Mouse (Mus musculus) embryo, embryonic 11 days (tissue): ENCODE data around the gene Scamp3.
"Not testable (repeated sequence)": the region's sequence is repeated elsewhere in the genome, so short reads cannot be mapped to it uniquely, and the experiment has no call there.

Source experiments
- DNase-seq: peaks from one replicate; pipeline ENCODE4 v3.0.0-alpha.2; 2015

Gene Scamp3

DNA sequence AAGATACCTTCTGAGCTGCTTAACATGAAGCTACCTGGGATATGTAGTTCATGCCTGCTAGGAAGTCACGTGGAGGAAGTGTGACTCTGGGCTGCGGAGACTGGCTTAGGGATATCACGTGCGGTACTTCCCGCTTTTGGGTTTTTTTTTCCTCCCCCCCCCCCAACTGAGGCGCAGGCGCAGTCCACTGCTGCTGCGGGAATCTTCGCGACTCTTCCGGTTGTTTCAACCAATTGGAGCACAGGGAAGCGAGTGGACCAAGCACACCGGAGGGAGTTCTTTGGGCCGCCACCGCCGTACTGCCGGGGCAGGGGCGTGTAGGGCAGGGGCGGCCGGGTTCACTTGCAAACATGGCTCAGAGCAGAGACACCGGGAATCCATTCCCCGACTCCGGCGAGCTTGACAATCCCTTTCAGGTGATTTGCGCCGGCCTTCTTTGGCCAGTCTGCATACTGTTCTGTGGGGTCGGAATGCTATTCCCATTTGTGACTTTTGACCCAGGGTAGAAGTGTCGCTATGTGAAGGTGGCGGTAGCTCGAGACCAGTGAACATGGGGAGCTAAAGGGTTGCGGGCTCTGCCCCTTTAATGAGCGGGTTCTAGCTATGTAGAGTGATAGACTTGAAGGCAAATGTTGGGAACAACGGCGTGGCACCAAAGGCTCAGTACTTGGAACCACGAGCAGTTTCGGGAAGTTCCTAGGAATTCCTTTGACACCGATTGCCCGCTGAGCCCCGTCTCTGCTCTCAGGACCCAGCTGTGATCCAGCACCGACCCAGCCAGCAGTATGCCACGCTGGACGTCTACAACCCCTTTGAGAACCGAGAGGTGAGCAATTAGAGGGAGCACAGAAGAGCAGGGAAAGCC, at the start of gene Scamp3:
Scamp3 (plus strand) TSS at position 232 of the 865 bp plus-strand sequence.
- DNase-seq, result peak; percentile 95

DNA sequence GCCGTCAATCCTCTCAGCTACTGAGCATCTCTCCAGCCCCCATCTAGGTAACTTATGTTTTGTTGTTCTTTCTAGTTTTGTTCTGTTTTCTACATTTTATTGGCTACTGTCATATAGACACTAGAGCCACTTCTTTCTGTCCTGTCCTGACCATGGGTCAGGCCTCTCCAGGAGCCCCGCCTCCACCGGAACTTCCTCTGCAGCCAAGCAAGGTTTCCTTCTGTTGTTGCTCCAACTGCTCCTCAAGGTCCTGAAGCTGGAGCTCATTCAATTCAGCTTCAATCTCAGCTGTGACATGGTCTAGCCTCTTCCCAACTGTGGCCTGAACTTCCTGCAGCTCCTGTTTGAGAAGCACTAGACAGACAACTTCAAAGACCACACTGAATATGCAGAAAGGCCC, 47.4 kb upstream of the Scamp3 start:
- DNase-seq, result no peak

DNA sequence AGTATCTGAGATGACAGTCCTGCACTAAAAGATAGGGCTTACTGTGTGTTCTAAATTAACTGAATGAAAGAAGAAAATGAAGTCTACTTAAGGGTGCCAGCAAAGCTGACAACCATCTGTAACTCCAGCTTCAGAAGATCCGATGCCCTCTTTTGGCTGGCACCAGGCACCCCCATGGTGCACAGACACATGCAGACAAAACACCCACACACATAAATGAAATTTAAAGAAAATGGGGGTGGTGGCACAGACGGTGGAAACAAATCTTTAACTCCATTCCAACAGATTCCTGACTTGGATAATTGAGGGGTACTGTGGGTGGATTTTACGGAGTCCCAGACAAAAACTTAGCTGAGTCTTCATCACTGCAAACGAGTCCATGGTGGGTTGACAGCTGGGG, 45.5 kb upstream of the Scamp3 start:
- DNase-seq, result no peak

DNA sequence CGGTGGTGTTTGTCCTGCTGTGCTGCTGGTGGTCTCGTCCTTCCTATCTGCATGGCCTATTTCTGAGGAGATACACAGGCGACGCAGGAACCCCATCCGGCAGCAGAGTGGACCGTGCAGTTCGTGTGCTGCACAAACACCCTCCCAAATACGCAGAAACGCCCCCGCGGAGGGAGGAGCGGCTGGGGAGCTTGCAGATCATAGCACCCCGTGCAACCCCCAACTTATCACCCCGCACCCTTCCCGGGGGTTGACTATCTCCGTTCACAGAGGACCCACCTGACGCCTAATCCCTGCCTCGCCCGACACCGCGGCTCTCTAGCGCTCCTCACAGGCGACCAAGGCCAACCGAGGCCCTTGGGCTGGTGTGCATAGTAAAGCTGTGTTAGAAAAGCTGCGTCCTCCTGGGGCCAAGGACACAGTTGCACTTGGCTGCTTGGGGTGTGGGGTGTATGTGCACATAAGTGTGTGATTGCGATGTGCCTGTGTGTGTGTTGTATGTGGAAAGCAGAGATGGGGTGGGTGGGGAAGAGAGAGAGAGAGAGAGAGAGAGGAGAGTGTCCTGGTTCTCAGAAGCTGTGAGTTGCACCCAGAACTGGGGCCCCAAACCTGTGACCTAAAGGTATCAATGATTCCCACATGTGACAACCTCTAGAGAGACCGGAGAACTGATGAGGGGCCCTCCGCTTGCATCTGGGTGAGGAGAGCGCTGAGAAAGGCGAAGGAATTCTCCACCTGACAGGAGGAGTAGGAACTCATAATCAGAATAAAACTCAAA, 44.8 kb upstream of the Scamp3 start:
- DNase-seq, result peak; percentile 60

DNA sequence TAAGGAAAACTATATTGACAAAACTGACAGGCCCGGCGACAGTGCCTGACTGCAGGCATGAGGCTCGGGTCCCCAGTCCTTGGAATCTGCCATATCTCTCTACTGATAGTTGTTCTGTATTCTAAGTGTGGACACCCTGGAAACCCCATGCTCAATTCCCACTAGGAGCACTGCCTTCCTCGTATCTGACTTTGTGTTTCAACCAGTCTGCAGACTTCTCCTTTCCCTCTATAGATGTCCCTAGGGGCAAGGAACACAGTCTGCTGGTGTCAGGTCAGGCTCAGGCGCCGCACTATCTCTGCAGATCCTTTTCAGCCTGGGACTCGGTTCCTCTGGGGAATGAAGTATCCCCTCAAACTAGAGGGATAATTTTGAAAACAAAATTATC, 44.2 kb upstream of the Scamp3 start:
- no peak for DNase-seq

DNA sequence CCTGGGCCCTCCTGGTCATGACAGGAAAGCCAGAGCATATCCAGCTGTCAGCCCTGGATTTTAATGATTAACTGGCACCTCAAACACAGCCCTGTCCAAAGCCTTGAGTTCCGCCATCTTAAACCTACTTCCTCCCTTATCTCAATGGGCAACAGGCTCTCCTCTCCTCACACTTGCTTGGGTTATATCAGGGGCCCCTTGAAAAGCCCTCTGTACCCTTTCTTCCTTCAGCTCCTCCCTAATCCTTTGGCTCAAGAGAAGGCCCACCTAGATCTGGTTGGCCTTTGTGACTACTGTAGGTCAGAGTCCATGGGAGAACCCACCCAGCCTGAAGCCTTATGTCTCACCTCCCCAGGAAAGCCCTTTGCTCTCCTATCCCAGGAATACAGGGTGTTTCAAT, 43.5 kb upstream of the Scamp3 start:
- no peak for DNase-seq

DNA sequence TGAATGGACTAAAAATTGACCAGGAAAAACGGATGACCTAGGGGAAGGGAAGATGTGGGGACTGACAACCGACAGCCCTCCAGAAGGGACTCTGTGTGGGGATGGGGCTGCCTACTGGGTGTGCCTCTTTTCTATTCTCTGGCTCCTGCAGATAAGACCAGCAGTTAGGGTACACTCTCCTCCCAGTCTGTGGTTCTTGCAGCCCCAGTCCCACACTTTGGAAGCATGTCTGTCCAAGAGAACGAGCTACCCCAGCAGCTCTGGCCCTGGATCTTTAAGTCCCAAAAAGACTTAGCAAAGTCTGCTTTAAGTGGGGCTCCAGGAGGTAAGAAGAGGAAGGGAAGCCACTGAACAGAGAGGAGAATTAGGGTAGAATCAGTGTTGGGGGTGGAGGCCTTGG, 41.3 kb upstream of the Scamp3 start, which contains the start of gene Pklr:
Pklr (plus strand) TSS at position 185 of the 400 bp plus-strand sequence.
- no peak for DNase-seq

DNA sequence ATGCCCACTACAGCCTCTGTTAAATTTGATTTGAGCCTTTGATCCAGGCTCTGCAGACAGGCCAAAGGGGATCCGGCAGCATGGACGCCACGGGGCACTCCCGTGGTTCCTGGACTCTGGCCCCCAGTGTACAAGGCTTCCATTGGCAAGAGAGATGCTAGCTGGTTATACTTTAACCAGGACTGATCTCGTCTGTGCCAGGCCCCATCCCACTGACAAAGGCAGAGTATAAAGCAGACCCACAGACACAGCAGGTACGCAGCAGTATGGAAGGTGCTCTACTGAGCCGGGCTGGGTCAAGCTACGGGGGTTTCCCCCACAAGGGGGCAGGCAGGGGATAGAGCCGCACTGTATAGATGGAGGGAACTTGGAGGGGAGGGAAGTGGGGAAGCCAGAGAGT, 40.9 kb upstream of the Scamp3 start:
- peak; percentile 34 for DNase-seq

DNA sequence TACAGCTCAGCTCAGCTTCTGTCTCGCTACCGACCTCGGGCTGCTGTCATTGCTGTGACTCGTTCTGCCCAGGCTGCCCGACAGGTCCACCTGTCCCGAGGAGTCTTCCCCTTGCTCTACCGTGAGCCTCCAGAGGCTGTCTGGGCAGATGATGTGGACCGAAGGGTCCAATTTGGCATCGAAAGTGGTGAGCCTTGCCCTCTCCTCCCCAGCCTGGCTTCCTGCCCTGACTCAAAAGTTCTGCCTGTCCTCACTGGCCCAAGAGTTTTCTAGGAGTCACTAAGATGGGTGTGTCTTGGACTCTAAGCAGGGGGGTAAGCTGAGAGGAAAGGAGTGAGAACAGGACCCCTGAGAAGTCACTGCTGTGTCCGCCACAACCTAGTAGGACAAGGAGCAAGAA, 32.5 kb upstream of the Scamp3 start:
- no peak for DNase-seq

DNA sequence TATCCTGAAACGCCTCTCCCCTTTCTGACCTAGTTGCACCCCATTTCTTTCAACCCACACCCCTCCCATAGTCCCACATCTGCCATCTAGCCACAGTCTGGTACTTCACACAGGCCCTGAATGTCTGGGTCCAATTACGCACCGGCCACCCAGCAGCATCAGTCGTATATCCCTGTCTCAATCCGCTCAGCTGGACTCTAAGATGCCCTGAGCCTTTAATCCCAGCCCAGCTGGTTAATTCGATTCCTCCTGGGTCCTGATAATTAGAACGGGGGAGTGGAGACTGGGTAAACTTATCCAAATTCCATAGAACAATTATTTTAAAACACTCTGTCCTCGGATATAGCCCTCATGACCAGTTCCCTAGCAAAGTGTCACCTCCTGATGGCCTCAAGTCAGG, 31.7 kb upstream of the Scamp3 start:
- no peak for DNase-seq

DNA sequence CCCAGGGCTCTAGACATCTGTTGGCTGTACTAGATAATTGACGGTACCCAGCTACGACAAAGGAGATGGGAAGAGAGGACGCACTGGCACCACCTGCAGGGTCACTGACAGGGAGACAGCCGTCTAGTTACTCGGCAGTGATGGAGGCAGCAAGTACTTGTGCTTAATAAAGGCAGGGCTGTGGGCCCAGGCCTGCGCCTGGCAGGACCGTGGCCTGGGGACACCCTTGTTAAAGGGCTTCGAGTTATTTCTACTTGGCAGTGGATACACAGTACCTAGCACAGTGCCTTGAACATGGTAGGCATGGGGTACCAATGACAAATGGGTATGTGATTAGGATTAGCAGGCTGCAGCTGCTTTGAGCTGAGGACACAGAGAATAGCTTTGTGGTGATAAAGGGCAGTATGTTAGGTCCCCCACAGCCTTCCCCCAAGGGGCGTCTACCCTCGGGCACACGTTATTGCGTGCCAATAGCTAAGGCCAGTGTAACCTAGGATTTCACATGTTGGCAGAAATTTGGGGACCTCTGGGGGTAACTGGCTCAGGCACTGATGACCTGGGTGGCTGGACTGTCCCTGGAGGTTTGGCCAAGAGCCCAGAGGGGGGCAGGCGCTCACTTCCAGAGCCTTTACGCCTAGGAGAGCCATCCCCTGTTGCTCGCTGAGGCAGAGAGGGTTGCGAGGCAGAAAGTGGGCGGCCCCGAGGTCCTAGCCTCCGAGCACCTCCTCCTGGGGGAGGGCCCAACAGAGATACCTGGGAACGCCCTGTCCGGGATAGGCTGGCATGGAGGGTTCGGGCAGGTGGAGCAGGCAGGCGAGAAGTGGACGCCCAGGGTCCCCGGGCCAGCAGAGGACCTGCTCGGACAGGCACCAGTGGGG, 29.9 kb upstream of the Scamp3 start:
- peak; percentile 33 for DNase-seq

DNA sequence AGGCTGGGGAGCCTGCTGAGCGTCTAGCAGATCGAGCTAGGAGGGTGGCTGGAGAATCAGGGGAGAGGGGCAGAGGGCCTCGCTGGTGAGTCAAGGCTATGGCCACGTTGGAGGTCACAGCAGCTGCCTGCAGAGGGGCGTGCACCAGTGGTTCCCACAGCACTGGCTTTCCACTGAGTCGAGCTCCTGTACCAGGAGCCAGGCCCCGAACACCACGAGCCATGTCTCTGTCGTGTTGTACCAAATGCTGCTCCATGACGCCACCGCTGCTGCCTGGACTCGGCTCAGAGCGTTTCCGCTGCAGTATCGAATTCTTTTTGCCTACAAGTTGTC, 29.3 kb upstream of the Scamp3 start:
- peak; percentile 22 for DNase-seq

DNA sequence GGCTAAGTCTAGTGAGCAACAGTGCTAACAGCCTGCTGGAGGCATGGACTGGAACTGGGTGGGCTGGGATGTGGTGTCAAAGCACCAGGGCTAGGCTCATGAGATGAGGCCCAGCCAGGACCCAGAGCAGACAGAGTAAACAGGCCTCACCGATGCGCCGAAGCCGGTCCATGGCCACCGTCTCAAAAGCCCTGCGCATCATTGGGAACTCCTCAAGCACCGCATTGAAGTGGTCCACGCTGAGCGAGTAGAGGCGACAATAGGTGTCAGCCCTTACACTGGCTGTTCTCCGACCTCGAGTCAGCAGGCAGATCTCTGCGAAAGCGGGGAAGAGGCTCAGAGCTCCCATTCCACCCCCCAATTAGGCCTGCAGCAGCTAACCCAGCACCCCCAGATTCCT, 28.7 kb upstream of the Scamp3 start:
- DNase-seq, result no peak

DNA sequence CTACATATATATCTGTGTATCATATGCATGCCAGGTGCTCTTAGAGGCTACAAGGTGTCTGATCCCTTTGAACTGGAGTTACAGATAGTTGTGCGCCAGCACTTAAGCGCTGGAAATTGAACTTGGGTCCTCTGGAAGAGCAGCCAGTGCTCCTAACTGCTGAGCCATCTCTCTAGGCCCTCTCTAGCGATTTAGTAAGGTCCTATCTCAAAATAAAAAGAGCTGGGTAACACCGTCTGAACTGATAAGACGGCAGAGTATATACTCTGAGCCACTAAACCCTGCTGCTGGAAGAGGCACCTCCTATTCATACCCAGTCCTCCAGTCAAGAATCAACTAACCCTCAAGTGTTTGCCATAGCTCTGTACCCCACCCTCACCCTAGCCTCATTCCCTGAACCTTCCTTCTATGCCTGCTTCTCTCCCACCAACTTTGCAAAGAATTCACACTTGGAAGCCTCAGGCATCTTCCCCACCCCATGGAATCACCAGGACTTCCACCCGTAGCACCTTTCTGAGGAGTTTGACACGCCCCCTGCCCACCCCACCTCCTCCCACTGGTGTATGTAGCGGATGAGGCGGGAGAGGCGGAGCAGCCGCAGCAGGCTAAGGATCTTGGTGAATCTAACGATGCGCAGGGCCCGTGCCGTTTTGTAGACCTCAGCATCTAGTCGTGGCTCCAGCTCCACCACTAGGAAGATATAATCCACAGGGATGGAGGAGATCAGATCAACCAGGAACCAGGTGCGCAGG, 25.0 kb upstream of the Scamp3 start:
- no peak for DNase-seq

DNA sequence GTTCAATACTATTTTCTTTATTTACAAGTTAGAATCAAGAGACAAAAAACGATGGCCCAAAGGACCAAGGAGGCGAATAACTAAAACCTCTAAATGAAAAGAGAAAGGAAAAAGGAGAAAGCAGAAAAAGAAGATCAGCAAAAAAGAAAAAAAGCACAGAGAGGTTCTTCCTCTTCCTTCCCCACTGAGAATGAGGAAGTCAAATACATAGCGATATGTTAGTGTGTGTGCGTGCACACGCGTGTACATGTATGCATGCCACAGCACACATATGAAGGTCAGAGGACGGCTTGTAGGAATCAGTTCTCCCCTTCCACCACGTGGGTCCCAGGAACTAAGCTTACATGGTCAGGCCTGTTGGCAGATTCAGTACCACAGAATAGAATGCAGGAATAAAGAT, 20.3 kb upstream of the Scamp3 start:
- DNase-seq, result no peak

DNA sequence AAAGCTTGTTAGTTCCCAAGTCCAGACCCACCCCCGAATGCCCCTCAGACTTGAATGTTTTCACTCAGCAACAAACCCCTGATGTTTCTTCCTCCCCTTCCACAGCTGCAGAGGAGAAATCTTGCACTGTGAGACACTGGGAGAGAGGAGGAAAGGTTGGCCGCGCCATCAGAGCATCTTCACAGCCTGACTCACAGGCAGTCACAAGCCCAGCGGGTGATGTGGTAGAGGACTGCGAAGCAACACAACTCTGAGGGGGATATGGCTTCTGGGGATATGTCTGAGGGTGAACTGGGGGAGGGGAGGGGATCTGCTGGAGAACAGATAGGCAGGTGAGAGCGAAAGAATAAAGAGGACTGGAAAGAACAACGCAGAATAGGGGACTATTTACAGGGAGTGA, 18.6 kb upstream of the Scamp3 start:
- DNase-seq, result no peak

DNA sequence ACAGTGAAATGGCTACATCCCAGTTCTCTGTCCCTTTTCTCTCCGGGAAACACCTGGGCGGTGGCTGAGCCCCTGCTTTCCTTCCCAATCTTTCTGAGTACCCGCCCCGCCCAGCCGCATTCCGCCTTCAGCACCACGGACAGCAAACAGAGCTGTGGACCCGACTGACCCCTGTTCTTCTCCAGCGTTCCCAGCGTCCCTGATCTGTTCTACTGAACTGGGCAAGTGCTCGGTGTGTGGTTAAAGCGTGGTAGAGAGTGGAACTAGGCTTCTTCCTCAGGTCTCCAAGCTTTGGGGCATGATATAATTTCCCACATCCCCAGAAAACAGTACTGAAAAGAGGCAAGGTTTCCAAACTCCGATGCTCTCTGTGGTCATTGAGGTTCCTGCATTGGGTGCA, 18.1 kb upstream of the Scamp3 start:
- peak; percentile 81 for DNase-seq

DNA sequence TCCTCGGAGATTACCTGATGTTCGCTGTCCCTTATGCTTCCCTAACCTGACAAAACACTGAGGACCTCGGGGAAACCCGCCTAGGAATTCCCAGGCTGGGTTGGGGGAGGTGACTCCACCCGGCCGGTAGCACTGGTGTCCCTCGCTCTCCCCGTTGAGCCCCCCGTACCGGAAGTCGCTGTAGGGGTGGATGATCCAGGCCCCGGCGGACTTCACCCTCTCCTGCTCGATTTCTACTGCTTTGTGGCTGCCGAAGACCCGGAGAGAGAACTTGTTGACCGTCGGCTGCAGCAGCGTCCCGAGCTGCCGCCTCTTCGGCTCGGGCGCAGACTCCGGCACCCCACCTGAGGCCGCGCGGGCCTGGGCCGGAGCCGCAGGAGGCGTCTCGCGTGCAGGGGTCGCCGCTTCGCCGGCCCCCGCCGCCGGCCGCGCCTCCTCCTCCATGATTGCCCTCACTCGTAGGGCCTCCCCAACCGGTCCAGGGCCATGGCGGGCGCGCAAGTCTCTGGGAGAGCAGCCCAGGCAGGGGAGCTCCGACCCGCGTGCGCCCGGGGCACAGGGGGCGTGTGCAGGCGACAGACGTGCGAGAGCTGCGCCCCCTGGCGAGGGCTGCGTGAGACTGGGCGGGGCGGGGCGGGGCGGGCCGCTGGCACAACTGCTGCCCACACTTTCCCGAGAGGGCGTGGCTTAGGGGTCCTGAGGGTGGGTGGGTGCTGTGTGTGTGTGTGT, 17.5 kb upstream of the Scamp3 start, which contains the start of gene Hcn3:
Hcn3 (minus strand) TSS at position 581 of the 729 bp plus-strand sequence.
- DNase-seq, result peak; percentile 92

DNA sequence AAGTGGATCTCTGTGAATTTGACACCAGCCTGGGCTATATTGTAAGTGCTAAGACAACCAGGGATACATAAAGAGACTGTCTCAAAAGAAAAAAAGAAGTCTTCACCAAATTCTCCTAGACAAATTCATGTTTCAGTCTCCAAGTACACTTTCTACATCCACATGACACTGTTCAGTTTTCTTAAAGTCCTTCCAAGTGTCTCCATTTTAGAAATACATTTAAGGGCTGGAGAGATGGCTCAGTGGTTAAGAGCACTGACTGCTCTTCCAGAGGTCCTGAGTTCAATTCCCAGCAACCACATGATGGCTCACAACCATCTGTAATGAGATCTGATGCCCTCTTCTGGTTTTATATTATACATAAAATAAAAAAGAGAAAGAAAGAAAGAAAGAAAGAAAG, 16.1 kb upstream of the Scamp3 start:
- not testable (repeated sequence) for DNase-seq

DNA sequence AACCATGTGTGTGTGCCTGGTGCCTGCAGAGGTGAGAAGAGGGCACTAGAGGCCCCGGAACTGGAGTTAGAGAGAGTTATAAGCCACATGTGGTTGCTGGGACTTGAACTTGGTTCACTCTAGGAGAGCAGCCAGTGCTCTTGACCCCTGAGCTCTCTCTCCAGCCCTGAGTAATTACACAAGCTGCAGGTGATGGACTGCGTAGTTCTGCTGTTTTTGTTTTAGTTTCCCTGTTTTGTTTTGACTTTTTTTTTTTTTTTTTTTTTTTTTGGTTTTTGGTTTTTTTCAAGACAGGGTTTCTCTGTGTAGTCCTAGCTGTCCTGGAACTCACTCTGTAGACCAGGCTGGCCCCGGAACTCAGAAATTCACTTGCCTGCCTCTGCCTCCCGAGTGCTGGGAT, 15.5 kb upstream of the Scamp3 start:
- DNase-seq, result no peak

DNA sequence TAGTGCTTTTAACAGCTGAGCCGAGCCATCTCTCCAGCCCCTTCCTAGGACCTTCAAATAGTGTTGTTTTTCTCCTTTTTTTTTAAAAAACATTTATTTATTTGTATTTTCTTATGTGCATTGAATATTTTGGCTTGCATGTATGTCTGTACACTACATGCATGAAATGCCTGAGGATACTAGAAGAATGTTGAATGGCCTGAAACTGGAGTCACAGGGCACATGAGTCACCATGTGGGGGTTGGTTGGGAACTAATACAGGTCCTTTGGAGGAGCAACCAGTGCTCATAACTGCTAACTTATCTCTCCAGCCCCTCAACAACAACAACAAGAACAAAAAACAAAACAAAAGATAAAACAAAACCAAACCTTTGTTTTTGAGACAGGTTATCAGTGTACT, 14.2 kb upstream of the Scamp3 start:
- no peak for DNase-seq
